Mouse (Mus musculus) limb, embryonic 13.5 days (tissue): ENCODE results near the gene Efnb1. TPM values are rescaled to one million over a fixed set of nuclear protein-coding genes. Genes with fewer than 3 reads are reported as not detected.
"Not testable (repeated sequence)": the region's sequence is repeated elsewhere in the genome, so short reads cannot be mapped to it uniquely, and the experiment has no call there.

ENCODE experiments used
- ATAC-seq: fragments of 200-750 bp; cut with Nextera tagmentation; 2 replicates; pipeline ENCODE4 v1.8.0; 2017; ENCODE audit warnings: low read depth, moderate number of reproducible peaks, moderate TSS enrichment; ENCODE audit not compliant: low FRiP score
- H3K27ac ChIP-seq: fragments of 300-500 bp; sonication (generic); 2 replicates; pipeline ENCODE4 v1.5.1; 2015; ENCODE audit warnings: inconsistent platforms, mild to moderate bottlenecking, moderate library complexity
- H3K27me3 ChIP-seq: fragments of 300-500 bp; sonication (generic); 2 replicates; pipeline ENCODE4 v1.6.1; 2015; ENCODE audit warnings: mild to moderate bottlenecking, inconsistent platforms
- H3K36me3 ChIP-seq: fragments of 300-500 bp; sonication (generic); 2 replicates; pipeline ENCODE4 v1.6.1; 2015; ENCODE audit warnings: inconsistent platforms, mild to moderate bottlenecking, moderate library complexity
- H3K4me1 ChIP-seq: fragments of 300-500 bp; sonication (generic); 2 replicates; pipeline ENCODE4 v1.6.1; 2015; ENCODE audit warnings: inconsistent platforms
- H3K4me2 ChIP-seq: fragments of 300-500 bp; sonication (generic); replicated peaks from 2 replicates; pipeline ENCODE4 v1.6.1; 2015; ENCODE audit warnings: inconsistent platforms, mild to moderate bottlenecking, moderate library complexity
- H3K4me3 ChIP-seq: fragments of 300-500 bp; sonication (generic); 2 replicates; pipeline ENCODE4 v1.5.1; 2015; ENCODE audit warnings: moderate library complexity, mild to moderate bottlenecking, inconsistent platforms
- H3K9ac ChIP-seq: fragments of 300-500 bp; sonication (generic); 2 replicates; pipeline ENCODE4 v1.6.1; 2015; ENCODE audit warnings: mild to moderate bottlenecking, inconsistent platforms
- H3K9me3 ChIP-seq: fragments of 300-500 bp; sonication (generic); 2 replicates; pipeline ENCODE4 v1.6.1; 2016; ENCODE audit warnings: inconsistent platforms
- WGBS: fragments of 180-500 bp; shearing (Covaris S2); methylation state at CpG from one replicate; pipeline ENCODE4 v1.1.7; 2015; 5-methylcytosine and 5-hydroxymethylcytosine counted together
- polyA plus RNA-seq: library from polyadenylated mRNA; unstranded; fragments of >200 nt; fragmentation: Nextera tagmentation; extraction: Ambion mirVana; gene quantifications from 2 replicates; pipeline ENCODE4 v1.2.1, GENCODE M21; 2015

Efnb1 gene
- polyA plus RNA-seq, result 45.2 and 46.4 TPM in 2 replicates

DNA sequence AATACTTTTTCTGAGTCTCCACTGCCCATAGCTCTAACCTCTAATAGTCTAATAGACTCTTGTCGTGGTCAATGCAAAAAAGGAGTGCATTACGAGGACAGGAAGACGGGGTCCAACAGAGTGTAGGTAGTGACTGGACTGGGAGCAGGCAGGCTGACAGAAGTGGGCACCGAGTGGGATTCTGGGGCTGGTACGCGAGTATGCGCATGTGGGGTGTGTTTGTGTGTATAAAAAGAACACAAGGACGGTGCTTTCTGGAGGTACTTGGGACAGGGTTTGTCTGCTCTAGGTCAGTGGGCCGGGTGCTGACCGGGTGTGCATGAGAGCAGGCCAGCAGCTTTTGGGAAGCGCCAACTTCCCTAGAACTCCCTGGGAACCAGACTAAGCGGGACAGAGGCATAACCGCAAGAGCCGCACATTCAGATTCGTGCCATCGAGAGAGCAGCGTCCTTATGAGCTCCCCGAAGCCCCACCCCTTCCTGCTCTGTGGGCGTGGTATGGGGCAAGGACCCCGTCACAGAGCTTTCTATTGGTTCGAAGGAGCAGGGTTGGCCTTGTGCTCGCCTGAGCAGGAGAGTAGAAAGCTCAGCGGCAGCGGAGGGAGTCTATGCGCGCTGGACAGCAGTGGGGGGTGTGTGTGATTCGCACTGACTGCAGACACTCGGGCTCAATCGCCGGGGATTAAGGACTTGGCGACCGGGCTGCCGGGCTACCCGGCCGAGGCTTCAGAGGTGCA is at the start of gene Efnb1:
Efnb1 (plus strand) TSS at position 608 of the 736 bp plus-strand sequence.
- peaks cover 14% of the 10 kb centered on the region for H3K4me1 ChIP-seq
- no peaks in the 10 kb centered on the region for H3K36me3 ChIP-seq
- peak within 1 kb of the TSS; percentile 74 for H3K4me2 ChIP-seq
- ATAC-seq, result peak; percentile 92
- H3K9me3 ChIP-seq, result no peaks in the 10 kb centered on the region
- H3K4me3 ChIP-seq, result peak within 1 kb of the TSS; percentile 68
- peak within 1 kb of the TSS; percentile 93 for H3K9ac ChIP-seq
- WGBS, result 19% methylated on average over 35 of the region's 35 CpGs
- H3K27me3 ChIP-seq, result peaks cover 49% of the 10 kb centered on the region
- peak within 1 kb of the TSS; percentile 84 for H3K27ac ChIP-seq

GRCm38 (mm10) chrX:99092704-99093103 is 43.2 kb upstream of the Efnb1 start:
- no peak for ATAC-seq
- H3K36me3 ChIP-seq, result no peaks in the 10 kb centered on the region
- WGBS, result 53% methylated on average over 2 of the region's 2 CpGs
- H3K27ac ChIP-seq, result no peak overlapping the region
- no peak overlapping the region for H3K4me2 ChIP-seq
- H3K4me3 ChIP-seq, result no peak overlapping the region
- H3K9me3 ChIP-seq, result no peaks in the 10 kb centered on the region
- no peak overlapping the region for H3K9ac ChIP-seq
- peaks cover 40% of the 10 kb centered on the region for H3K27me3 ChIP-seq
- H3K4me1 ChIP-seq, result no peaks in the 10 kb centered on the region

DNA sequence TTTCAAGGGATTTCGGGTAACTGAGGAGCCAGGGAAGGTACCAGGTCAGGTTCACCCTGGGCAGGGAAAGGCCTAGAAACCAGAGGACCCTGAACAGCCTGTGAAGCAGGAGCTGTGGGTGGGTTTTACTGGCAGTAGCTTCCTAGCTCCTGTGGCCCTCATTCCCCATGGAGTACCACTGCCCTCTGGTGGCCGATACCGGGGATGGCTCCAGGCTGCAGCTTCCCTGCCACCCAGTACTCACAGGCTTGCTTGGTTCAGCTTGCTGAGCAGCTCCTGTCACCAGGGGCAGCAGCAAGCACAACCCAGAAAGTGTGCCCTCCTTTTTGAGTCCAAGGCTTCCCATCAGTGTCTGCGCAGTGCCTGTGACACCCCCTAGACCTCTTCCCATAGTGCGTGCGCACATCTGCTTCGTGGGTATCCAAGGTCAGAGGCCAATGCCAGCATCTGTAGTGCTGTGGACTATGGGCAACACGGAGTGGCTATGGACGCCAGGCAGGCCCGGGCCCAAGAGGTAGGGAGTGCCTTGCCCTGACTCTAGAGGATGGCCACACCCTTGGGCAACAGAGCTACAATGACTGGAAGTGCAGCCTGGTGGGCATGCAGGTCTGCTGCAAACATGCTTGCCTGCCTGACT is 24.7 kb upstream of the Efnb1 start:
- not testable (repeated sequence) for H3K9ac ChIP-seq, H3K4me3 ChIP-seq, H3K36me3 ChIP-seq, H3K4me2 ChIP-seq, H3K4me1 ChIP-seq, H3K27ac ChIP-seq, H3K9me3 ChIP-seq
- ATAC-seq, result peak; percentile 57
- WGBS, result 67% methylated on average over 7 of the region's 10 CpGs
- peaks cover 13% of the 10 kb centered on the region; the same call in 1 of the 2 replicates for H3K27me3 ChIP-seq

DNA sequence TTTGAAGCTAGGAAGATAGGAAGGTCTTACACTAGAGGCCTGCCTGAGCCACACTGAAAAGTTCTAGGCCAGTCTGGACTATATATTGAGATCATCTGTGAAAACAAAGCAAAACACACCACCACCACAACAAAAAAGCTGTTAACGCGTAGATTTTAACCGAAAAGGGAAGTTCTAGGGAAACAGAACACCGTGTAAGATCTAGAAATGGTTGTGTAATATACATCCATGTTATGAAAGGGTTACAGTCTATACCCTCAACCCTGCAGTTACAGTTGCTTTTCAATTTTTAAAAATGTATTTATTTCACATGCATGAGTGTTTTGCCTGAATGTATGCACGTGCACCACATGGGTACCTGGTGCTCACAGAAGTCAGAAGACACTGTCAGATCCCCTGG is 16.4 kb upstream of the Efnb1 start:
- Histone ChIP-seq H3K4me2 (no peak overlapping the region), H3K27ac (no peak overlapping the region), H3K36me3 (no peaks in the 10 kb centered on the region), H3K4me1 (no peaks in the 10 kb centered on the region), H3K9ac (no peak overlapping the region), H3K4me3 (no peak overlapping the region), H3K27me3 (peaks cover 25% of the 10 kb centered on the region), H3K9me3 (no peaks in the 10 kb centered on the region)
- 91% methylated on average over 5 of the region's 5 CpGs for WGBS
- no peak for ATAC-seq

GRCm38 (mm10) chrX:99130059-99130458 is 5.9 kb upstream of the Efnb1 start:
- Histone ChIP-seq H3K9me3 (no peaks in the 10 kb centered on the region), H3K27ac (no peak overlapping the region), H3K9ac (no peak overlapping the region), H3K27me3 (peaks cover 50% of the 10 kb centered on the region), H3K4me1 (no peaks in the 10 kb centered on the region), H3K36me3 (no peaks in the 10 kb centered on the region), H3K4me2 (no peak overlapping the region), H3K4me3 (no peak overlapping the region)
- 42% methylated on average over 3 of the region's 3 CpGs for WGBS
- no peak for ATAC-seq

GRCm38 (mm10) chrX:99132573-99132972 is 3.4 kb upstream of the Efnb1 start:
- 79% methylated on average over 6 of the region's 6 CpGs for WGBS
- Histone ChIP-seq H3K4me2 (no peak overlapping the region), H3K9ac (no peak overlapping the region), H3K27me3 (peaks cover 47% of the 10 kb centered on the region), H3K27ac (no peak overlapping the region), H3K4me1 (no peaks in the 10 kb centered on the region), H3K9me3 (no peaks in the 10 kb centered on the region), H3K4me3 (no peak overlapping the region), H3K36me3 (no peaks in the 10 kb centered on the region)
- ATAC-seq, result no peak

- Histone ChIP-seq H3K27me3 (peaks cover 47% of the 10 kb centered on the region), H3K36me3 (no peaks in the 10 kb centered on the region), H3K9me3 (no peaks in the 10 kb centered on the region), H3K4me2 (peak overlapping the region; percentile 74), H3K4me1 (peaks cover 6% of the 10 kb centered on the region), H3K9ac (no peak overlapping the region), H3K4me3 (peak overlapping the region; percentile 68; the same call in 1 of the 2 replicates), H3K27ac (peak overlapping the region; percentile 69; the same call in 1 of the 2 replicates)
- WGBS, result 14% methylated on average over 14 of the region's 14 CpGs
- peak; percentile 9; the same call in 1 of the 2 replicates for ATAC-seq
These were observed 1.0 kb upstream of the Efnb1 start for GRCm38 (mm10) chrX:99134891-99135290.

DNA sequence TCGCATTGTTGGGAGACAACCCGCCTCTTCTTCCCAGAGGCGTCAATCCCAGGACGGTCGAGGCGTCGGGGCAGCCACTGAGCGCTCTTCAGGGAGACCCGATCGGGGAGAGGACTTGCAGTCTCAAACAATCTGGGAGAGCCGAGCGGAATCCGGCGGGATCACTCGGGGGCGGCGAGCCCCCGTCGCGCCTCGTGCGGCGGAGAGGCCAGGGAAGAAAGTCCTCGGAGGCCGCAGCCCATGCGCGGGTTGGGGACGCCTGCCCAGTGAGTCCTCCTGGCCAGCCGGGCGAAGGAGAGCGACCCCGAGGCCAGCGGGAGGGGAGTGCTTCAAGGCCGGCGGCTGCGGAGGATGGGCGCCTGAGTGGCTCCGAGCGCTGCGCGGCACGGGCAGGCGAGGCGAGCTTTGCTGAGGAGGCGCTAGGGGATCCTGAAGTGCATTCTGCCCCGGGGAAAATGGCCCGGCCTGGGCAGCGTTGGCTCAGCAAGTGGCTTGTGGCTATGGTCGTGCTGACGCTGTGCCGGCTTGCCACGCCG is 569 bp downstream of the Efnb1 start:
- peak; percentile 1; the same call in 1 of the 2 replicates for ATAC-seq
- Histone ChIP-seq H3K9me3 (no peaks in the 10 kb centered on the region), H3K27ac (peak overlapping the region; percentile 84; the same call in 1 of the 2 replicates), H3K36me3 (no peaks in the 10 kb centered on the region), H3K27me3 (peaks cover 49% of the 10 kb centered on the region), H3K4me2 (peak overlapping the region; percentile 74), H3K9ac (peak overlapping the region; percentile 93), H3K4me3 (peak overlapping the region; percentile 68), H3K4me1 (peaks cover 22% of the 10 kb centered on the region)
- 19% methylated on average over 50 of the region's 53 CpGs for WGBS

- Histone ChIP-seq H3K4me3 (peak overlapping the region; percentile 68), H3K9me3 (no peaks in the 10 kb centered on the region), H3K4me2 (peak overlapping the region; percentile 74), H3K27me3 (peaks cover 42% of the 10 kb centered on the region), H3K4me1 (peaks cover 30% of the 10 kb centered on the region), H3K27ac (peak overlapping the region; percentile 84; the same call in 1 of the 2 replicates), H3K36me3 (no peaks in the 10 kb centered on the region), H3K9ac (peak overlapping the region; percentile 93)
- 21% methylated on average over 29 of the region's 31 CpGs for WGBS
- no peak for ATAC-seq
These were observed 1.4 kb downstream of the Efnb1 start for GRCm38 (mm10) chrX:99137143-99137870.

- Histone ChIP-seq H3K4me3 (peak overlapping the region; percentile 68), H3K4me2 (peak overlapping the region; percentile 74), H3K36me3 (no peaks in the 10 kb centered on the region), H3K27me3 (peaks cover 36% of the 10 kb centered on the region), H3K4me1 (peaks cover 36% of the 10 kb centered on the region), H3K9ac (peak overlapping the region; percentile 93), H3K9me3 (no peaks in the 10 kb centered on the region), H3K27ac (no peak overlapping the region; the same call in 1 of the 2 replicates)
- 20% methylated on average over 9 of the region's 9 CpGs for WGBS
- no peak for ATAC-seq
These were observed 2.2 kb downstream of the Efnb1 start for GRCm38 (mm10) chrX:99137928-99138740.

DNA sequence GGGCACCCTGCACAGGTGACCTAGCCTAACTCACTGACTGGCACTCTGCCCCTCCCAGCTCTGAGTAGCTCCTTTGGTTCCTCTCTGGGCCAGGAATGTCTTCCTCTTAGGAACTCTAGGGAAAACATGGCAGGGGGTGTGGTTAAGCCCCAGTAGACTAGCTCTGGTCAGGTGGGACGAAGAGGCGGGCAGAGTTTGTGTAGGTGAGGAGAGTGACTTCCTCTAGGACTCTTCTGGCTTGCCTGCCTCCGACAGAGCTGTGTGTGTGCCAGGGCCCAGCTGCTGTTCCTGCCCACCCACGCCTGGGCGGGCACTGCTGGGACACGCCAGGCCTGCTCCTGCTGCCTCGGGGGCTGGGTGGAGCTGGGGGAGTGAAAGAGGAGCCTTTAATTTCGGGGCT is 5.1 kb downstream of the Efnb1 start:
- no peak for ATAC-seq
- H3K27me3 ChIP-seq, result peaks cover 31% of the 10 kb centered on the region; the same call in 1 of the 2 replicates
- H3K9me3 ChIP-seq, result no peaks in the 10 kb centered on the region
- WGBS, result 76% methylated on average over 7 of the region's 8 CpGs
- H3K4me3 ChIP-seq, result peak overlapping the region; percentile 68; the same call in 1 of the 2 replicates
- H3K27ac ChIP-seq, result no peak overlapping the region
- peaks cover 10% of the 10 kb centered on the region; the same call in 1 of the 2 replicates for H3K36me3 ChIP-seq
- peaks cover 45% of the 10 kb centered on the region for H3K4me1 ChIP-seq
- H3K4me2 ChIP-seq, result peak overlapping the region; percentile 74
- H3K9ac ChIP-seq, result no peak overlapping the region
